ENCODE assay signal across 21 mouse cellular contexts in the genomic region with DNA sequence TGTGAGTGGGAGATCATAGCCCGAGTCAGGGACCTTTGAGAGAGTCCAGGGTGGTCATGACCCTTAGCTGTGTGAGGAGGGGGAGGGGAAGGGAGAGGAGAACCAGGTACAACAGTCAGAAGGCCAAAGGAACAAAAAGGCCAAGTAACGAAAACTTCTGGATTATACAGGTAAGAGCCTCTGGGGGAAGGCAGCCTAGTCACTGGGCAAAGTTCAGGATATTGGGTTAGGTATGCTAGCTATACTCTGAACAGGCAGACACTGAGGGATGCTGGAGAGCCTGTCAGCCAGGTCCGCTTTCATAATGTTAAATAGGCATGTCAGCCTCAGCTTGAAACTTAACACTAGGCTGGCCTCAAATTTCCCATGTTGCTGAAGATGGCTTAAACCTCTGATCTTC. TPM values are rescaled to one million over a fixed set of nuclear protein-coding genes. Genes with fewer than 3 reads are reported as not detected.
DNase-seq lines count a peak whose midpoint lies in the region; ATAC-seq and TF ChIP-seq lines count a peak whose summit lies in the region.
"Had no signal": no experiment of that assay in that cellular context is flagged by ENCODE, and none has a peak within 500 bp of the region (broad histone marks: within the 10 kb centered on the region; RNA-seq: fewer than 3 reads in every experiment).

No protein-coding gene starts in this region.

- H3K4me1 ChIP-seq in kidney, embryonic 15.5 days: peaks cover 10% of the 10 kb centered on the region; the same call in 1 of the 2 replicates
- H3K4me1 ChIP-seq in kidney, postnatal 0 days (replicated peaks; ENCODE audit: insufficient read depth, low read length): no peaks in the 10 kb centered on the region
- no peaks in the 10 kb centered on the region for H3K4me1 ChIP-seq in kidney, embryonic 14.5 days (ENCODE audit: control insufficient read depth, insufficient read depth, low read length)
- H3K4me1 ChIP-seq: embryonic facial prominence, embryonic 12.5 days; forebrain, embryonic 13.5 days; forebrain, embryonic 15.5 days had no signal

- no peaks in the 10 kb centered on the region for H3K36me3 ChIP-seq in kidney, embryonic 15.5 days
- no peaks in the 10 kb centered on the region for H3K36me3 ChIP-seq in kidney, postnatal 0 days (ENCODE audit: insufficient read depth, low read length)
- H3K36me3 ChIP-seq in kidney, embryonic 14.5 days (ENCODE audit: control insufficient read depth, insufficient read depth, low read length): no peaks in the 10 kb centered on the region
- H3K36me3 ChIP-seq: embryonic facial prominence, embryonic 10.5 days; embryonic facial prominence, embryonic 12.5 days; forebrain, embryonic 15.5 days had no signal

- peak overlapping the region; percentile 14; the same call in 1 of the 2 replicates for H3K27ac ChIP-seq in kidney, embryonic 15.5 days
- H3K27ac ChIP-seq in kidney, postnatal 0 days: no peak overlapping the region
- H3K27ac ChIP-seq in kidney, embryonic 14.5 days (ENCODE audit: low read depth, low read length): no peak overlapping the region
- H3K27ac ChIP-seq: embryonic facial prominence, embryonic 10.5 days; embryonic facial prominence, embryonic 12.5 days; forebrain, embryonic 13.5 days; forebrain, embryonic 15.5 days had no signal

- H3K9me3 ChIP-seq in kidney, embryonic 15.5 days (replicated peaks): no peaks in the 10 kb centered on the region
- no peaks in the 10 kb centered on the region for H3K9me3 ChIP-seq in kidney, postnatal 0 days (replicated peaks; ENCODE audit: low read length)
- no peaks in the 10 kb centered on the region for H3K9me3 ChIP-seq in kidney, embryonic 14.5 days (ENCODE audit: control insufficient read depth, low read length)
- H3K9me3 ChIP-seq: embryonic facial prominence, embryonic 10.5 days; embryonic facial prominence, embryonic 12.5 days; forebrain, embryonic 13.5 days; forebrain, embryonic 15.5 days had no signal

- no peak overlapping the region for H3K9ac ChIP-seq in kidney, embryonic 15.5 days
- H3K9ac ChIP-seq in kidney, postnatal 0 days (ENCODE audit: low read depth, low read length): no peak overlapping the region
- no peak overlapping the region for H3K9ac ChIP-seq in kidney, embryonic 14.5 days (ENCODE audit: low read depth, low read length)
- H3K9ac ChIP-seq: embryonic facial prominence, embryonic 12.5 days; forebrain, embryonic 13.5 days; forebrain, embryonic 15.5 days had no signal

- no peak overlapping the region for H3K4me2 ChIP-seq in kidney, embryonic 15.5 days
- no peak overlapping the region for H3K4me2 ChIP-seq in kidney, postnatal 0 days (ENCODE audit: low read length)
- no peak overlapping the region for H3K4me2 ChIP-seq in kidney, embryonic 14.5 days (replicated peaks; ENCODE audit: low read depth, low read length)
- H3K4me2 ChIP-seq: embryonic facial prominence, embryonic 12.5 days; forebrain, embryonic 13.5 days; forebrain, embryonic 15.5 days had no signal

- H3K4me3 ChIP-seq in kidney, embryonic 15.5 days (replicated peaks): no peak overlapping the region
- no peak overlapping the region for H3K4me3 ChIP-seq in kidney, postnatal 0 days (replicated peaks; ENCODE audit: low read depth, low read length)
- H3K4me3 ChIP-seq in kidney, embryonic 14.5 days (ENCODE audit: low read length): no peak overlapping the region
- H3K4me3 ChIP-seq: embryonic facial prominence, embryonic 10.5 days; embryonic facial prominence, embryonic 12.5 days; forebrain, embryonic 13.5 days; forebrain, embryonic 15.5 days had no signal

- TF ChIP-seq CTCF in kidney, postnatal 0 days (IDR thresholded peaks at IDR 0.05; ENCODE audit: low read depth): no peak

- no peaks in the 10 kb centered on the region for H3K27me3 ChIP-seq in kidney, embryonic 15.5 days
- H3K27me3 ChIP-seq in kidney, postnatal 0 days (ENCODE audit: insufficient read depth, low read length): no peaks in the 10 kb centered on the region
- H3K27me3 ChIP-seq in kidney, embryonic 14.5 days (ENCODE audit: control insufficient read depth, insufficient read depth, low read length): no peaks in the 10 kb centered on the region
- H3K27me3 ChIP-seq: embryonic facial prominence, embryonic 12.5 days; forebrain, embryonic 13.5 days; forebrain, embryonic 15.5 days had no signal

- DNase-seq in kidney, adult 11 months: no peak
- DNase-seq in kidney, postnatal 0 days (ENCODE audit: low spot score): no peak
- DNase-seq in kidney, postnatal 10 days: peak; percentile 23
- peak; percentile 19 for DNase-seq in kidney, postnatal 14 days
- no peak for DNase-seq in left cerebral cortex, adult 8-10 months (ENCODE audit: low spot score in 2 of 2)
- DNase-seq: adrenal gland, adult 8-10 months; adrenal gland, postnatal 14 days; adrenal gland, postnatal 36 days; cerebellum, adult 11-12 months; cerebellum, adult 2 months; cerebellum, adult 9-10 months; cerebellum, postnatal 10 days; cerebellum, postnatal 25 days had no signal

- WGBS in kidney, embryonic 15.5 days: 44% methylated on average over 3 of the region's 3 CpGs
- WGBS in kidney, postnatal 0 days: 33% methylated on average over 3 of the region's 3 CpGs
- 45% methylated on average over 3 of the region's 3 CpGs for WGBS in kidney, embryonic 14.5 days

- 0 out of 2 replicates have a peak, but pooled peaks have one; percentile 30 for ATAC-seq in kidney, embryonic 15.5 days (replicated peaks; ENCODE audit: low FRiP score)
- peak; percentile 81 for ATAC-seq in kidney, postnatal 0 days (replicated peaks; ENCODE audit: low FRiP score, low read depth)
- ATAC-seq in kidney, embryonic 14.5 days (ENCODE audit: low FRiP score, low TSS enrichment): no peak
- ATAC-seq in activated CD4-positive, CD25-positive, alpha-beta regulatory T cell, adult 4 months: no peak
- ATAC-seq: forebrain, embryonic 13.5 days; forebrain, embryonic 15.5 days had no signal

RNA-seq across cellular contexts. Expression of gene Npl, which starts 27.7 kb away (rescaled TPM):
- 21.4 and 23.3 TPM in 2 replicates for polyA plus RNA-seq in kidney, embryonic 15.5 days (2015; fragmentation: Nextera tagmentation; extraction: Ambion mirVana)
- polyA plus RNA-seq in kidney, postnatal 0 days (2015; fragmentation: Nextera tagmentation; extraction: Ambion mirVana): 35.2 and 40.4 TPM in 2 replicates
- 17.8 and 21.3 TPM in 2 replicates for polyA plus RNA-seq in kidney, embryonic 14.5 days (2014; fragmentation: Nextera tagmentation; extraction: Ambion mirVana)
- 1 to 10 TPM; 5.1 to 7.2 (median 6.2) TPM for total RNA-seq in left cerebral cortex, adult 8-10 months (2022)
- polyA plus RNA-seq in activated CD4-positive, CD25-positive, alpha-beta regulatory T cell, adult 4 months (2017; shearing (Covaris generic)): not detected
- total RNA-seq: MEL had no signal

RNA-seq across cellular contexts. Expression of gene Dhx9, which starts 34.7 kb away (rescaled TPM):
- 37.3 and 39.6 TPM in 2 replicates for polyA plus RNA-seq in kidney, embryonic 15.5 days (2015; fragmentation: Nextera tagmentation; extraction: Ambion mirVana)
- polyA plus RNA-seq in kidney, postnatal 0 days (2015; fragmentation: Nextera tagmentation; extraction: Ambion mirVana): 26.0 and 26.4 TPM in 2 replicates
- 46.2 and 52.2 TPM in 2 replicates for polyA plus RNA-seq in kidney, embryonic 14.5 days (2014; fragmentation: Nextera tagmentation; extraction: Ambion mirVana)
- 100 to 1,000 TPM in 1 of 4 experiments, 10 to 100 TPM in 3; 90.2 to 100 (median 92.8) TPM for total RNA-seq in left cerebral cortex, adult 8-10 months (2022)
- 10 to 100 TPM; 23.3 to 28.5 TPM for polyA plus RNA-seq in activated CD4-positive, CD25-positive, alpha-beta regulatory T cell, adult 4 months (2017; shearing (Covaris generic))

Comparison
In these comparisons a context has a peak if more than half of its experiments do, and no peak if none do; other contexts are left out.
1. ATAC-seq: peak in kidney, embryonic 15.5 days (single experiment) and kidney, postnatal 0 days (single experiment); none in kidney, embryonic 14.5 days (single experiment) and activated CD4-positive, CD25-positive, alpha-beta regulatory T cell, adult 4 months (single experiment).
2. DNase-seq: peak in kidney, postnatal 10 days (single experiment) and kidney, postnatal 14 days (single experiment); none in kidney, adult 11 months (single experiment), kidney, postnatal 0 days (single experiment) and left cerebral cortex, adult 8-10 months (0 of 2).
3. RNA of gene Npl, which starts 27.7 kb away (polyA plus RNA-seq): 35.2 to 40.4 TPM in kidney, postnatal 0 days, 21.4 to 23.3 TPM in kidney, embryonic 15.5 days and 17.8 to 21.3 TPM in kidney, embryonic 14.5 days; not detected in activated CD4-positive, CD25-positive, alpha-beta regulatory T cell, adult 4 months; every median in the first group is over 10 times any median in the second.